Mouse (Mus musculus) MEL (cell line): ENCODE data around the gene Tdrd3.

ENCODE experiments used
- POLR2A ChIP-seq, 2 experiments: IDR thresholded peaks; 2 replicates each; pipeline ENCODE4 v1.6.1; 2011 to 2012; ENCODE audit warnings: low read length in 2 of 2, mild to moderate bottlenecking in 2 of 2, control low read depth in 1 of 2, improper control_type of control experiment in 1 of 2, low read depth in 1 of 2, moderate library complexity in 1 of 2; ENCODE audit not compliant: control insufficient read depth in 1 of 2, insufficient read depth in 1 of 2, poor library complexity in 1 of 2
- USF1 ChIP-seq: IDR thresholded peaks from 2 replicates; pipeline ENCODE4 v1.6.1; 2014; ENCODE audit warnings: low read depth, mild to moderate bottlenecking, inconsistent platforms, low read length, improper control_type of control experiment, moderate library complexity

DNA sequence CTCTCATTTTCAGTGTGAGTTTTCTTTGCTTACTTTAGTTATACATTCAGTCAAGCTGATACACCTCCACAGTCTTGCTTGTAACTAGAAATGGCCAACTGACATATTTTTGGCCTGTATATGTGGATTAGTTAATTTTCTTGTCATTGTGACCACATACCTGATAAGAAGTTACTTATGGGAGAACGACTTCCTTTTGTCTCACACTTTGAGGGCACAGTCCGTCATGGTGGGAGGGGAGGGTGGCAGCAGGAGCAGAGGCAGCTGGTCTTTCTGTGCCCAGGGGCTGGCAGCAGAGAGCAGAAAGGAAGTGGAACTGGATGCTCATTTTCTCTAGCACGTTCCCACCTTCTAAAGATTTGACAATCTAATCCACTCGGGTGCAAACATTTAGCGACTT is 156.0 kb downstream of the Tdrd3 start:
- TF ChIP-seq USF1 (no peak), POLR2A (IDR thresholded peaks at IDR 0.05; ENCODE audit: control insufficient read depth in 1 of 2, insufficient read depth in 1 of 2, low read depth in 1 of 2, low read length in 2 of 2, poor library complexity in 1 of 2) (no peak)
